Mouse (Mus musculus) MEL (cell line): ENCODE measurements around the gene Ndufa13. TPM values are rescaled to one million over a fixed set of nuclear protein-coding genes. Genes with fewer than 3 reads are reported as not detected.

Experiments used
- DNase-seq: peaks from one replicate; pipeline ENCODE4 v3.0.0; 2011; ENCODE audit warnings: low read depth, low spot score
- H3K27ac ChIP-seq: 2 replicates; pipeline ENCODE4 v1.5.1; 2012; ENCODE audit warnings: low read depth, mild to moderate bottlenecking, control low read depth, low read length, moderate library complexity; ENCODE audit not compliant: control insufficient read depth
- H3K27me3 ChIP-seq, 2 experiments: fragments of 150-350 bp in 1 of 2; sonication (generic) in 1 of 2; 2 replicates each; pipeline ENCODE4 v1.6.1; 2012; ENCODE audit warnings: low read length in 2 of 2, mild to moderate bottlenecking in 2 of 2, improper control_type of control experiment in 1 of 2, moderate library complexity in 1 of 2; ENCODE audit not compliant: insufficient read depth in 2 of 2, control insufficient read depth in 1 of 2
- H3K36me3 ChIP-seq, 2 experiments: 2 replicates each; pipeline ENCODE4 v1.6.1; 2012 to 2014; ENCODE audit warnings: low read length in 2 of 2, improper control_type of control experiment in 1 of 2, inconsistent platforms in 1 of 2, mild to moderate bottlenecking in 1 of 2; ENCODE audit not compliant: insufficient read depth in 2 of 2, control insufficient read depth in 1 of 2
- H3K4me1 ChIP-seq, 2 experiments: fragments of 150-350 bp in 1 of 2; sonication (generic) in 1 of 2; 2 replicates each; pipeline ENCODE4 v1.6.1; 2012; ENCODE audit warnings: low read length in 2 of 2, improper control_type of control experiment in 1 of 2, mild to moderate bottlenecking in 1 of 2; ENCODE audit not compliant: insufficient read depth in 2 of 2, control insufficient read depth in 1 of 2
- H3K4me3 ChIP-seq, 2 experiments: fragments of 150-350 bp in 1 of 2; sonication (generic) in 1 of 2; 2 replicates each; pipeline ENCODE4 v1.5.1; 2012; ENCODE audit warnings: low read depth in 2 of 2, low read length in 2 of 2, mild to moderate bottlenecking in 2 of 2, moderate library complexity in 2 of 2, control low read depth in 1 of 2, improper control_type of control experiment in 1 of 2; ENCODE audit not compliant: control insufficient read depth in 1 of 2, insufficient read depth in 1 of 2
- H3K79me2 ChIP-seq: 2 replicates; pipeline ENCODE4 v1.6.1; 2012; ENCODE audit warnings: mild to moderate bottlenecking, low read length, moderate library complexity; ENCODE audit not compliant: control insufficient read depth, poor library complexity, insufficient read depth
- H3K9ac ChIP-seq: 2 replicates; pipeline ENCODE4 v1.6.1; 2012; ENCODE audit warnings: low read depth, mild to moderate bottlenecking, control low read depth, low read length, moderate library complexity; ENCODE audit not compliant: control insufficient read depth, poor library complexity, severe bottlenecking
- H3K9me3 ChIP-seq: fragments of 150-350 bp; sonication (generic); replicated peaks from 2 replicates; pipeline ENCODE4 v1.6.1; 2012; ENCODE audit warnings: mild to moderate bottlenecking, low read length, improper control_type of control experiment, moderate library complexity; ENCODE audit not compliant: insufficient read depth
- BHLHE40 ChIP-seq: IDR thresholded peaks from 2 replicates; pipeline ENCODE4 v1.6.1; 2012; ENCODE audit warnings: low read depth, mild to moderate bottlenecking, inconsistent platforms, low read length, improper control_type of control experiment, borderline replicate concordance
- CHD1 ChIP-seq: IDR thresholded peaks from 2 replicates; pipeline ENCODE4 v1.6.1; 2012; ENCODE audit warnings: low read depth, mild to moderate bottlenecking, inconsistent platforms, low read length, improper control_type of control experiment
- CTCF ChIP-seq, 3 experiments: IDR thresholded peaks in 2 of 3; conservative IDR thresholded peaks in 1 of 3; 2 replicates each; pipeline ENCODE4 v1.5.1; 2011 to 2012; ENCODE audit warnings: low read length in 3 of 3, low read depth in 2 of 3, mild to moderate bottlenecking in 2 of 3, improper control_type of control experiment in 1 of 3, inconsistent platforms in 1 of 3, mixed read lengths in 1 of 3, moderate library complexity in 1 of 3; ENCODE audit not compliant: control insufficient read depth in 1 of 3, insufficient read depth in 1 of 3, poor library complexity in 1 of 3, severe bottlenecking in 1 of 3
- E2F4 ChIP-seq: IDR thresholded peaks from 2 replicates; pipeline ENCODE4 v1.6.1; 2011; ENCODE audit warnings: low read depth, low read length, improper control_type of control experiment, borderline replicate concordance
- EP300 ChIP-seq, 2 experiments: IDR thresholded peaks; 2 replicates each; pipeline ENCODE4 v1.6.1; 2011; ENCODE audit warnings: improper control_type of control experiment in 2 of 2, low read length in 2 of 2, low read depth in 1 of 2, mild to moderate bottlenecking in 1 of 2
- ETS1 ChIP-seq: IDR thresholded peaks from 2 replicates; pipeline ENCODE4 v1.6.1; 2012; ENCODE audit warnings: low read depth, mild to moderate bottlenecking, inconsistent platforms, low read length, improper control_type of control experiment, moderate library complexity
- GABPA ChIP-seq: IDR thresholded peaks from 2 replicates; pipeline ENCODE4 v1.6.1; 2012; ENCODE audit warnings: low read depth, mild to moderate bottlenecking, inconsistent platforms, low read length, improper control_type of control experiment, moderate library complexity
- GATA1 ChIP-seq: IDR thresholded peaks from 2 replicates; pipeline ENCODE4 v1.6.1; 2011; ENCODE audit warnings: low read depth, low read length, improper control_type of control experiment
- KAT2A ChIP-seq: conservative IDR thresholded peaks from 2 replicates; pipeline ENCODE4 v1.6.1; 2012; ENCODE audit warnings: low read depth, low read length, improper control_type of control experiment, inconsistent platforms
- MAFK ChIP-seq: IDR thresholded peaks from 2 replicates; pipeline ENCODE4 v1.6.1; 2011; ENCODE audit warnings: low read depth, mild to moderate bottlenecking, low read length, improper control_type of control experiment, borderline replicate concordance
- MAZ ChIP-seq: IDR thresholded peaks from 2 replicates; pipeline ENCODE4 v1.6.1; 2012; ENCODE audit warnings: low read depth, mild to moderate bottlenecking, inconsistent platforms, low read length, improper control_type of control experiment
- MEF2A ChIP-seq: IDR thresholded peaks from 2 replicates; pipeline ENCODE4 v1.6.1; 2014; ENCODE audit warnings: low read depth, mild to moderate bottlenecking, inconsistent platforms, low read length, improper control_type of control experiment; ENCODE audit not compliant: poor library complexity, insufficient replicate concordance, severe bottlenecking; ENCODE audit errors: extremely low read depth
- MYB ChIP-seq: IDR thresholded peaks from 2 replicates; pipeline ENCODE4 v1.6.1; 2011; ENCODE audit warnings: mild to moderate bottlenecking, low read depth, low read length, improper control_type of control experiment
- MYC ChIP-seq: IDR thresholded peaks from 2 replicates; pipeline ENCODE4 v1.6.1; 2011; ENCODE audit warnings: low read depth, mild to moderate bottlenecking, low read length, improper control_type of control experiment, moderate library complexity
- NELFE ChIP-seq: IDR thresholded peaks from 2 replicates; pipeline ENCODE4 v1.6.1; 2011; ENCODE audit warnings: low read depth, low read length, improper control_type of control experiment
- POLR2A ChIP-seq, 2 experiments: IDR thresholded peaks; 2 replicates each; pipeline ENCODE4 v1.6.1; 2011 to 2012; ENCODE audit warnings: low read length in 2 of 2, mild to moderate bottlenecking in 2 of 2, control low read depth in 1 of 2, improper control_type of control experiment in 1 of 2, low read depth in 1 of 2, moderate library complexity in 1 of 2; ENCODE audit not compliant: control insufficient read depth in 1 of 2, insufficient read depth in 1 of 2, poor library complexity in 1 of 2
- SIN3A ChIP-seq: IDR thresholded peaks from 2 replicates; pipeline ENCODE4 v1.6.1; 2012; ENCODE audit warnings: low read length, improper control_type of control experiment, inconsistent platforms
- TAL1 ChIP-seq: IDR thresholded peaks from 2 replicates; pipeline ENCODE4 v1.6.1; 2012; ENCODE audit warnings: mild to moderate bottlenecking, inconsistent platforms, low read length, moderate library complexity, mixed read lengths
- TBP ChIP-seq: IDR thresholded peaks from 2 replicates; pipeline ENCODE4 v1.8.0; 2011; ENCODE audit warnings: low read depth, low read length, improper control_type of control experiment
- polyA plus RNA-seq, 2 experiments: library from polyadenylated mRNA; stranded (reverse) in 1 of 2; unstranded in 1 of 2; fragments of >175 nt in 1 of 2; fragments of >200 nt in 1 of 2; gene quantifications; 2 replicates each; pipeline versions ENCODE4 v1.2.1 to v1.2.4; 2012; ENCODE audit warnings: low replicate concordance in 2 of 2, low read depth in 1 of 2; ENCODE audit not compliant: insufficient read length in 2 of 2, insufficient read depth in 1 of 2, missing spikeins in 1 of 2
- total RNA-seq: library from RNA; depleted of rRNA; stranded (reverse); fragments of 300-350 nt; gene quantifications from 2 replicates; pipeline ENCODE4 v1.2.3, GENCODE M21; 2012

Ndufa13 gene
- total and polyA plus RNA-seq, 3 experiments, result 97.7 to 114 TPM; not detected in 1

- Histone ChIP-seq H3K27me3 (no peaks in the 10 kb centered on the region), H3K9ac (no peak overlapping the region)
- no peak for DNase-seq
Observed at GRCm38 (mm10) chr8:69877396-69877795, 25.0 kb downstream of the Ndufa13 start.

DNA sequence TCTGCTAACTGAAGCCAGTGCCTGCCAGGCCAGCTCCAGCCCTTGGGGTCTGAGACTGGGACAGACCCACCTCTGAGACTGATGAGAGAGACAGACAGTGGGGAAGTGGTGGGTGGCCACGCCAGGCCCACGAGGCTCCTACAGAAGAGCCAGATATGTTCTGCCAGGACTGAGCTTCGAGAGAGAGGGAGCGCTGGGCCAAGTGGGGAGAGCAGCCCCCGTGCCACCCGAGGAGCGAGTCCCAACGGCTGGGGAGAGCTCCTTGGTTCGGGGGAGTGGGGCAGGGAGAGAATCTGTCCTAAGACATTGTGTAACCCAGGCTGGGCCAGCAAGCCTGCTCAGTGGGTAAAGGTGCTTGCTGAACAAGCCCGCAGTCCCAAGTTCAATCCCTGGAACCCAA is 25.4 kb downstream of the Ndufa13 start:
- no peak overlapping the region for H3K9ac ChIP-seq
- no peaks in the 10 kb centered on the region for H3K9me3 ChIP-seq
- DNase-seq, result no peak
- TF ChIP-seq GABPA (no peak), SIN3A (no peak), MEF2A (no peak), CTCF (IDR thresholded peaks at IDR 0.05 in 2 of 3, conservative IDR thresholded peaks at IDR 0.05 in 1 of 3; ENCODE audit: control insufficient read depth in 1 of 3, insufficient read depth in 1 of 3, low read depth in 2 of 3, low read length in 3 of 3, poor library complexity in 1 of 3, severe bottlenecking in 1 of 3) (no peak), NELFE (no peak), ETS1 (no peak), MAFK (no peak), CHD1 (no peak), GATA1 (no peak), TAL1 (no peak), MAZ (no peak), POLR2A (IDR thresholded peaks at IDR 0.05; ENCODE audit: control insufficient read depth in 1 of 2, insufficient read depth in 1 of 2, low read depth in 1 of 2, low read length in 2 of 2, poor library complexity in 1 of 2) (no peak)
- TF ChIP-seq, all 39 proteins: peak for 0
- Histone ChIP-seq H3K79me2 (no peaks in the 10 kb centered on the region), H3K27me3 (no peaks in the 10 kb centered on the region), H3K36me3 (no peaks in the 10 kb centered on the region), H3K4me3 (no peak overlapping the region), H3K27ac (no peak overlapping the region), H3K4me1 (no peaks in the 10 kb centered on the region)

More at GRCm38 (mm10) chr8:69877396-69877795, 25.0 kb downstream of the Ndufa13 start:
- Histone ChIP-seq H3K9me3 (no peaks in the 10 kb centered on the region), H3K36me3 (no peaks in the 10 kb centered on the region)
- TF ChIP-seq MYC (no peak), POLR2A (IDR thresholded peaks at IDR 0.05; ENCODE audit: control insufficient read depth in 1 of 2, insufficient read depth in 1 of 2, low read depth in 1 of 2, low read length in 2 of 2, poor library complexity in 1 of 2) (no peak), EP300 (IDR thresholded peaks at IDR 0.05; ENCODE audit: low read depth in 1 of 2, low read length in 2 of 2) (no peak), BHLHE40 (no peak), MYB (no peak), MAZ (no peak), TBP (no peak), GABPA (no peak), SIN3A (no peak), CHD1 (no peak), KAT2A (no peak), GATA1 (no peak), ETS1 (no peak), E2F4 (no peak), NELFE (no peak)
- TF ChIP-seq, all 39 proteins: peak for 0
- no peaks in the 10 kb centered on the region for H3K4me1 ChIP-seq
- no peak overlapping the region for H3K4me3 ChIP-seq
- H3K79me2 ChIP-seq, result no peaks in the 10 kb centered on the region
- H3K27ac ChIP-seq, result no peak overlapping the region
